Mouse (Mus musculus) liver, postnatal 0 days (tissue): ENCODE results near the gene Filip1.

Source experiments
- CTCF ChIP-seq: sonication (generic); IDR thresholded peaks from 2 replicates; pipeline ENCODE4 v1.5.1; 2016; ENCODE audit warnings: antibody characterized with exemption, low read depth
- EP300 ChIP-seq: IDR thresholded peaks from 2 replicates; pipeline ENCODE4 v1.6.1; 2016; ENCODE audit warnings: antibody characterized with exemption, low read depth, mild to moderate bottlenecking

- TF ChIP-seq CTCF: no peak
- no peak for TF ChIP-seq EP300
Measured at GRCm38 (mm10) chr9:79922493-79922760, 90.2 kb downstream of the Filip1 start.
